Mouse (Mus musculus): ENCODE data around the gene Mical2.

Mical2 gene

GRCm38 (mm10) chr7:112209621-112210020, 16.0 kb upstream of the Mical2 start:
- no peak for DNase-seq (ENCODE audit: low spot score)

GRCm38 (mm10) chr7:112212921-112213721, 12.5 kb upstream of the Mical2 start:
- DNase-seq (ENCODE audit: low spot score), result no peak

- DNase-seq (ENCODE audit: low spot score), result no peak
Measured at GRCm38 (mm10) chr7:112215871-112216270, 9.8 kb upstream of the Mical2 start.

- DNase-seq (ENCODE audit: low spot score), result no peak
Measured at GRCm38 (mm10) chr7:112216720-112217119, 8.9 kb upstream of the Mical2 start.

- DNase-seq (ENCODE audit: low spot score), result peak; percentile 31
Measured at GRCm38 (mm10) chr7:112217208-112217607, 8.4 kb upstream of the Mical2 start.

GRCm38 (mm10) chr7:112222733-112223524, 2.7 kb upstream of the Mical2 start:
- no peak for DNase-seq (ENCODE audit: low spot score)

GRCm38 (mm10) chr7:112224854-112225253, 802 bp upstream of the Mical2 start:
- no peak for DNase-seq (ENCODE audit: low spot score)

GRCm38 (mm10) chr7:112226446-112227265, 1.0 kb downstream of the Mical2 start:
- DNase-seq (ENCODE audit: low spot score), result peak; percentile 23

GRCm38 (mm10) chr7:112227266-112227562, 1.6 kb downstream of the Mical2 start:
- no peak for DNase-seq (ENCODE audit: low spot score)

- no peak for DNase-seq (ENCODE audit: low spot score)
Measured at GRCm38 (mm10) chr7:112228827-112229498, 3.3 kb downstream of the Mical2 start.

- DNase-seq (ENCODE audit: low spot score), result no peak
Measured at GRCm38 (mm10) chr7:112231731-112232130, 6.1 kb downstream of the Mical2 start.

- DNase-seq (ENCODE audit: low spot score), result no peak
Measured at GRCm38 (mm10) chr7:112233345-112234005, 7.8 kb downstream of the Mical2 start.

- DNase-seq (ENCODE audit: low spot score), result no peak
Measured at GRCm38 (mm10) chr7:112234410-112234809, 8.8 kb downstream of the Mical2 start.

GRCm38 (mm10) chr7:112235493-112235892, 9.8 kb downstream of the Mical2 start:
- no peak for DNase-seq (ENCODE audit: low spot score)

- no peak for DNase-seq (ENCODE audit: low spot score)
Measured at GRCm38 (mm10) chr7:112237211-112237610, 11.6 kb downstream of the Mical2 start.

- no peak for DNase-seq (ENCODE audit: low spot score)
Measured at GRCm38 (mm10) chr7:112237868-112238267, 12.2 kb downstream of the Mical2 start.

- no peak for DNase-seq (ENCODE audit: low spot score)
Measured at GRCm38 (mm10) chr7:112238768-112239728, 13.4 kb downstream of the Mical2 start.

GRCm38 (mm10) chr7:112240748-112241147, 15.1 kb downstream of the Mical2 start:
- no peak for DNase-seq (ENCODE audit: low spot score)

GRCm38 (mm10) chr7:112241211-112241944, 15.7 kb downstream of the Mical2 start:
- no peak for DNase-seq (ENCODE audit: low spot score)

- DNase-seq (ENCODE audit: low spot score), result no peak
Measured at GRCm38 (mm10) chr7:112241945-112242329, 16.3 kb downstream of the Mical2 start.

All from urinary bladder, postnatal 25 days (tissue).